Mouse (Mus musculus): ENCODE measurements at regions not wholly inside any gene's neighbourhood (a gene's known extent, or its start where the extent isn't known, plus 50 kb on each side); places are given as distances from the start of the nearest gene placed in this dataset.

DNA sequence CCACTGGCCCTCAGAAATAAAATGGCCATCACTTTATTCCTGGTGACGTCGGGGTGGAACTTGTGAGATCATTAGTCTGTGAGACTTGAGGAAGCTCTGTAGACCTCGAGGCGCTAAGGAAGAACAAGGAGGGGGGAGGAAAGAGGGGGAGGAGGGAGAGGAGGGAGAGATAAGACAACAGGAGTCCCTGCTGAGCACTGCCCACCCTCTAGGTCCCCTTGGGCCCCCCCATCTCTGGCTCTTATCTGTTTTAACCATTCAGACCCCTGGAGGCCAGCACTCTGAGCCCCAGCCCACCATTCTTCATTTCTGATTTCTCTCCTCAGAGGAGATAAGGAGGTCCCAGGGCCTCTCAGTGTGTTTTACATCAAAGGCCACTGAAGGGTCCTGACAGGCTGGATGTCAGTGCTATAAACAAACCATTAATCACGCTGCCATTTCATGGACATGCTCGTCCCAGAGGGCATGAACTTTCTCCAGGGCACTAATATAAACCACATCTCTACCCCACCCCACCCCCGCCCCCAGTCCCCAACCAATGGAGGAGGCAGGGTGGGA is 139.0 kb downstream of the Chic2 start:
- TF ChIP-seq CTCF (IDR thresholded peaks at IDR 0.05; ENCODE audit: insufficient read depth, low read length) (no peak), POLR2A (IDR thresholded peaks at IDR 0.05; ENCODE audit: borderline replicate concordance, extremely low read depth, low read depth, low read length) (no peak)
